ENCODE assay signal across 8 mouse cellular contexts in the genomic region with DNA sequence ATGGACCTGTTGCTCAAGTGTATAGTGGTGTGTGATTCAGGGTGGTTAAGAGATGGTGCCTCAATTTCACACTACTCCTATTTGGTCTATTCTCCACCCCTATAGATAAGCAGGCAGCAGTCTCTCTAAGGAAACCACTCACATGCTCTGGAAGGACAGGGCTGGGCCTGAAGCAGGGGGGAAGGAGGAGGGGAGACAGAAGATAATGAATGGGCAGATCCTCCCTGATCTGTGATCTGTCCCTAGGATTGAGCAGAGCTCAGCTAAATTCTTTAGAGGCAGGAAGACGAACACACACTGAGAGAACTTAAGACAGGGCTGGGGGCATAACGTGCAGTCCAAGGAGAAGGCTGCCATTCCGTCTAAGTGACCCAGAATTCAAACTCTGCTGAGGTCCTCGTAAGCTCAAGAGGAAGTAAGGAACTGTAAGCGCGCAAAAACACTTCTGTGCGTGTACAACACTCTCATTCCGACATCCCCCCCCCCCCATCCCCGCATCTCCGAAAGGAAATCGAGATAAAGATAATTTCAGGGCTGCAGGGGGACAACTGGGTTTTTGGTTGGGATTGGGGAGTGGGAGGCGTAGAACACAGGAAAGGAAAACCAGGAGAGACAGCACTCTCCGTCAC. TPM values are rescaled to one million over a fixed set of nuclear protein-coding genes. Genes with fewer than 3 reads are reported as not detected.
A peak's percentile ranks its signal among the peaks of the same experiment; 100 is the strongest.
DNase-seq lines count a peak whose midpoint lies in the region; ATAC-seq and TF ChIP-seq lines count a peak whose summit lies in the region.

No protein-coding gene starts in this region.

- H3K27me3 ChIP-seq in thymus, adult 2 months (ENCODE audit: control insufficient read depth, insufficient read depth, low read length), result no peaks in the 10 kb centered on the region
- H3K27me3 ChIP-seq in kidney, postnatal 0 days (ENCODE audit: insufficient read depth, low read length), result no peaks in the 10 kb centered on the region
- no peaks in the 10 kb centered on the region for H3K27me3 ChIP-seq in neural tube, embryonic 12.5 days (replicated peaks)

- peaks cover 5% of the 10 kb centered on the region; the same call in 1 of the 2 replicates for H3K36me3 ChIP-seq in thymus, adult 2 months (ENCODE audit: control insufficient read depth, insufficient read depth, low read length)
- no peaks in the 10 kb centered on the region for H3K36me3 ChIP-seq in kidney, postnatal 0 days (ENCODE audit: insufficient read depth, low read length)
- peaks cover 11% of the 10 kb centered on the region; the same call in 1 of the 2 replicates for H3K36me3 ChIP-seq in neural tube, embryonic 12.5 days

- peak overlapping the region; percentile 90 for H3K4me3 ChIP-seq in thymus, adult 2 months (ENCODE audit: control insufficient read depth, insufficient read depth, low read length)
- peak overlapping the region; percentile 95 for H3K4me3 ChIP-seq in kidney, postnatal 0 days (replicated peaks; ENCODE audit: low read depth, low read length)
- H3K4me3 ChIP-seq in neural tube, embryonic 12.5 days, result peak overlapping the region; percentile 86

- TF ChIP-seq POLR2A in thymus, adult 2 months (IDR thresholded peaks at IDR 0.05; ENCODE audit: control insufficient read depth, extremely low read depth, insufficient read depth, low read length, poor library complexity), result no peak

- TF ChIP-seq CTCF in thymus, adult 2 months (IDR thresholded peaks at IDR 0.05; ENCODE audit: borderline replicate concordance, control insufficient read depth, extremely low read depth, insufficient read depth, low read length, poor library complexity), result no peak
- no peak for TF ChIP-seq CTCF in kidney, postnatal 0 days (IDR thresholded peaks at IDR 0.05; ENCODE audit: low read depth)

- peak overlapping the region; percentile 73 for H3K4me2 ChIP-seq in kidney, postnatal 0 days (ENCODE audit: low read length)
- peak overlapping the region; percentile 94 for H3K4me2 ChIP-seq in neural tube, embryonic 12.5 days (replicated peaks)

- peak overlapping the region; percentile 96 for H3K9ac ChIP-seq in kidney, postnatal 0 days (ENCODE audit: low read depth, low read length)
- peak overlapping the region; percentile 90 for H3K9ac ChIP-seq in neural tube, embryonic 12.5 days

- ATAC-seq in CD4-positive, CD25-positive, alpha-beta regulatory T cell, adult 4 months, result no peak
- ATAC-seq in kidney, postnatal 0 days (replicated peaks; ENCODE audit: low FRiP score, low read depth), result no peak
- ATAC-seq in neural tube, embryonic 12.5 days (ENCODE audit: low FRiP score, low read depth), result no peak

- WGBS in thymus, adult 2 months, result 1% methylated on average over 13 of the region's 13 CpGs
- WGBS in kidney, postnatal 0 days, result 0% methylated on average over 13 of the region's 13 CpGs
- WGBS in neural tube, embryonic 12.5 days, result 2% methylated on average over 13 of the region's 13 CpGs

- H3K27ac ChIP-seq in thymus, adult 2 months (ENCODE audit: control insufficient read depth, insufficient read depth, low read length), result peak overlapping the region; percentile 48
- peak overlapping the region; percentile 79 for H3K27ac ChIP-seq in kidney, postnatal 0 days
- no peak overlapping the region for H3K27ac ChIP-seq in neural tube, embryonic 12.5 days

- no peaks in the 10 kb centered on the region for H3K9me3 ChIP-seq in kidney, postnatal 0 days (replicated peaks; ENCODE audit: low read length)
- H3K9me3 ChIP-seq in neural tube, embryonic 12.5 days, result no peaks in the 10 kb centered on the region

- DNase-seq in CD4-positive, CD25-positive, alpha-beta regulatory T cell, adult 2 months (ENCODE audit: low read depth, low spot score), result peak; percentile 29
- DNase-seq in thymus, adult 2 months, result no peak
- no peak for DNase-seq in thymus, adult 18-20 months
- no peak for DNase-seq in kidney, postnatal 0 days (ENCODE audit: low spot score)
- DNase-seq in adrenal gland, adult 18-20 months (ENCODE audit: low spot score in 2 of 2), result no peak
- DNase-seq in frontal cortex, postnatal 14 days (ENCODE audit: low spot score in 2 of 2), result no peak

- H3K4me1 ChIP-seq in thymus, adult 2 months (replicated peaks; ENCODE audit: control insufficient read depth, insufficient read depth, low read length), result peaks cover 18% of the 10 kb centered on the region
- peaks cover 18% of the 10 kb centered on the region for H3K4me1 ChIP-seq in kidney, postnatal 0 days (replicated peaks; ENCODE audit: insufficient read depth, low read length)
- peaks cover 24% of the 10 kb centered on the region for H3K4me1 ChIP-seq in neural tube, embryonic 12.5 days

RNA-seq across cellular contexts. Expression of a gene that starts 0.8 kb away (rescaled TPM):
- 10 to 100 TPM; 21.2 to 35.8 TPM for polyA plus RNA-seq in CD4-positive, CD25-positive, alpha-beta regulatory T cell, adult 4 months (2017; shearing (Covaris generic))
- 290 and 304 TPM in 2 replicates for polyA plus RNA-seq in thymus, adult 2 months (2012; rRNA removed)
- 34.7 and 39.0 TPM in 2 replicates for polyA plus RNA-seq in kidney, postnatal 0 days (2015; fragmentation: Nextera tagmentation; extraction: Ambion mirVana)
- 23.7 and 33.1 TPM in 2 replicates for polyA plus RNA-seq in neural tube, embryonic 12.5 days (2016; fragmentation: Nextera tagmentation; extraction: Ambion mirVana)
- 100 to 1,000 TPM; 189 TPM for total RNA-seq in adrenal gland, adult 18-20 months (2021)

RNA-seq across cellular contexts. Expression of a gene that starts 22.5 kb away (rescaled TPM):
- not detected for polyA plus RNA-seq in CD4-positive, CD25-positive, alpha-beta regulatory T cell, adult 4 months (2017; shearing (Covaris generic))
- 1.1 and 1.2 TPM in 2 replicates for polyA plus RNA-seq in thymus, adult 2 months (2012; rRNA removed)
- not detected in 2 replicates for polyA plus RNA-seq in kidney, postnatal 0 days (2015; fragmentation: Nextera tagmentation; extraction: Ambion mirVana)
- polyA plus RNA-seq in neural tube, embryonic 12.5 days (2016; fragmentation: Nextera tagmentation; extraction: Ambion mirVana), result 4.4 and 4.5 TPM in 2 replicates
- total RNA-seq in adrenal gland, adult 18-20 months (2021), result under 1 TPM; 0.10 to 0.16 TPM

RNA-seq across cellular contexts. Expression of a gene that starts 23.6 kb away (rescaled TPM):
- 1 to 10 TPM in 1 of 2 experiments, not detected in 1; 1.0 TPM for polyA plus RNA-seq in CD4-positive, CD25-positive, alpha-beta regulatory T cell, adult 4 months (2017; shearing (Covaris generic))
- 0.24 and 0.31 TPM in 2 replicates for polyA plus RNA-seq in thymus, adult 2 months (2012; rRNA removed)
- 0.37 TPM in 1 of 2 replicates, not detected in the other for polyA plus RNA-seq in kidney, postnatal 0 days (2015; fragmentation: Nextera tagmentation; extraction: Ambion mirVana)
- polyA plus RNA-seq in neural tube, embryonic 12.5 days (2016; fragmentation: Nextera tagmentation; extraction: Ambion mirVana), result 0.59 TPM in 1 of 2 replicates, not detected in the other
- not detected for total RNA-seq in adrenal gland, adult 18-20 months (2021)

RNA-seq across cellular contexts. Expression of a gene that starts 25.0 kb away (rescaled TPM):
- 10 to 100 TPM; 11.1 to 13.2 TPM for polyA plus RNA-seq in CD4-positive, CD25-positive, alpha-beta regulatory T cell, adult 4 months (2017; shearing (Covaris generic))
- 56.4 and 58.1 TPM in 2 replicates for polyA plus RNA-seq in thymus, adult 2 months (2012; rRNA removed)
- 39.0 and 40.2 TPM in 2 replicates for polyA plus RNA-seq in kidney, postnatal 0 days (2015; fragmentation: Nextera tagmentation; extraction: Ambion mirVana)
- 61.3 and 64.7 TPM in 2 replicates for polyA plus RNA-seq in neural tube, embryonic 12.5 days (2016; fragmentation: Nextera tagmentation; extraction: Ambion mirVana)
- total RNA-seq in adrenal gland, adult 18-20 months (2021), result 10 to 100 TPM; 32.0 to 43.8 TPM

RNA-seq across cellular contexts. Expression of a gene that starts 25.5 kb away (rescaled TPM):
- not detected for polyA plus RNA-seq in CD4-positive, CD25-positive, alpha-beta regulatory T cell, adult 4 months (2017; shearing (Covaris generic))
- 0.57 TPM in 1 of 2 replicates, not detected in the other for polyA plus RNA-seq in thymus, adult 2 months (2012; rRNA removed)
- not detected in 2 replicates for polyA plus RNA-seq in kidney, postnatal 0 days (2015; fragmentation: Nextera tagmentation; extraction: Ambion mirVana)
- 0.38 TPM in 1 of 2 replicates, not detected in the other for polyA plus RNA-seq in neural tube, embryonic 12.5 days (2016; fragmentation: Nextera tagmentation; extraction: Ambion mirVana)
- total RNA-seq in adrenal gland, adult 18-20 months (2021), result not detected
